7 mouse cellular contexts compared by ENCODE assay signal in the genomic region with DNA sequence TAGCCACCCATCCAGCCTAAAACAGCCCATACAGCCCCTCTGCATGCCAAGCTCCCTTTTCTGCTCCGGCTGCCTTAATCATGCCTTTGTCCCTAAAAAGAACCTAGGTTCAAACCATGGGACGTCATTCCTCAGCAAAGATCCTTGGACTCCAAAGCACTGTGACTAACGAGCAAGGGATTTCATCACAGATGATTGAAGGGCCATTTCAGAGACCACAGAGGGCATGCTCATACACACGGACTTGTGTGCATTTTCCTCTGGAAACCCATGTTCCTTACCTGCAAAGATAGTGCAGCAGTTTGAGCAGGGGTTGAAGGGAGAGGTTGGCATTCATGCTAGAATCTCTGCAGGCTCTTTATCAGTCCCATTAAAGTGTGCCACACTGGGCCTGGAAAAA.
"Had no signal": no experiment of that assay in that cellular context is flagged by ENCODE, and none has a peak within 500 bp of the region (broad histone marks: within the 10 kb centered on the region; RNA-seq: fewer than 3 reads in every experiment).

No protein-coding gene starts in this region.

- DNase-seq: liver, postnatal 0 days; lung, adult 2 months; lung, postnatal 14 days; right cerebral cortex, postnatal 14 days; thymus, adult 2 months; thymus, postnatal 25 days; thymus, postnatal 4 days had no signal
